Mouse (Mus musculus): ENCODE measurements at regions not wholly inside any gene's neighbourhood (a gene's known extent, or its start where the extent isn't known, plus 50 kb on each side); places are given as distances from the start of the nearest gene placed in this dataset.
A peak's percentile ranks its signal among the peaks of the same experiment; 100 is the strongest.

GRCm38 (mm10) chr12:32291962-32292748 is 83.7 kb upstream of the Pik3cg start:
- ATAC-seq: peak; percentile 93
- H3K27me3 ChIP-seq (ENCODE audit: insufficient read depth, low read length): no peaks in the 10 kb centered on the region
- peak; percentile 88 for TF ChIP-seq CTCF (IDR thresholded peaks at IDR 0.05; ENCODE audit: low read depth)
- no peaks in the 10 kb centered on the region for H3K36me3 ChIP-seq (ENCODE audit: insufficient read depth, low read length)
- H3K4me1 ChIP-seq (ENCODE audit: insufficient read depth, low read length): no peaks in the 10 kb centered on the region
- peak overlapping the region; percentile 29 for H3K4me3 ChIP-seq (ENCODE audit: low read length)
- 27% methylated on average over 18 of the region's 18 CpGs for WGBS
- peak overlapping the region; percentile 57 for H3K4me2 ChIP-seq (ENCODE audit: low read depth, low read length)
- no peak overlapping the region for H3K27ac ChIP-seq
- DNase-seq (ENCODE audit: low spot score): peak; percentile 90
- H3K9me3 ChIP-seq (ENCODE audit: low read length): no peaks in the 10 kb centered on the region
- H3K9ac ChIP-seq (replicated peaks; ENCODE audit: low read length): peak overlapping the region; percentile 38; the same call in 1 of the 2 replicates

DNA sequence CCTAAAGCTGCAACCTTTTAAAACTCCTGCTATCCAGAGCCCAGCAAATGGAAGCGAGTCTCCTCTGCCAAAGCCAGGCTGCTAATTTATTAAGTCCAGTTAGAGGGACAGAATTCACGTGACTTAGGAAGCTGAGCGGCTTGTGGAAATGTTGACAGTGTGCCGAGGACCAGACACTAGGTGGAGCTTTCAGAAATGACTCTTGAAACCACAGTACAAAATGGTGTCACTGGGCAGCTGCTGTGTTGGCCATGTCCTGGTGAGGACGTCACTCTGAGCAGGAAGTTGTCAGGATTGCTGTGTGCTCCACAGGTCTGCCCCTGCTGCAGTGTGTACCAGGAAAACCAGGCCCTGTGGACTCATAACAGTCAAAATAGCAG is 84.3 kb upstream of the Pik3cg start:
- Histone ChIP-seq H3K36me3 (ENCODE audit: insufficient read depth, low read length) (no peaks in the 10 kb centered on the region), H3K9me3 (ENCODE audit: low read length) (no peaks in the 10 kb centered on the region), H3K27ac (no peak overlapping the region), H3K4me2 (ENCODE audit: low read depth, low read length) (no peak overlapping the region), H3K9ac (replicated peaks; ENCODE audit: low read length) (no peak overlapping the region), H3K4me3 (ENCODE audit: low read length) (no peak overlapping the region), H3K27me3 (ENCODE audit: insufficient read depth, low read length) (no peaks in the 10 kb centered on the region), H3K4me1 (ENCODE audit: insufficient read depth, low read length) (no peaks in the 10 kb centered on the region)
- ATAC-seq: 0 out of 2 replicates have a peak, but pooled peaks have one; percentile 22
- 69% methylated on average over 5 of the region's 5 CpGs for WGBS
- 0 out of 2 replicates have a peak, but pooled peaks have one; percentile 26 for TF ChIP-seq CTCF (IDR thresholded peaks at IDR 0.05; ENCODE audit: low read depth)
- DNase-seq (ENCODE audit: low spot score): no peak

DNA sequence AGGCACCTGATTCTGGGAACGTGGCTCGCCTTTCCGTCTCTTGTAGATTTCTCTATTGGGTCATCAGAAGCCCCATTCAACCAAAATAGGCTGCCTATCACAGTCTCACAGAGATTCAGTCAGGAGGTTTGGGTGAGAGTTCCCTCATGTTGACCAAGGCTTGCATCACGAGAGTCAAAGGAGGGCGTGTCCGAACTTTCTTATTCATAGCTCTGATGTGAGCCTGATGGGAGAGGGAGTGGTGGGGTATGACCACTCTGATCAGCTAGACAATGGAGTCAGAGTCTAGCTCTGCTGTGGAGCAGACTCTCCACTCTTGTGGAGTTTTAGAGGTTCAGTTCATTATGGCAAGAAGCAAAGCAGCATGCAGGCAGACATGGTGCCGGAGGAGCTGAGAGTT is 81.1 kb upstream of the Ccdc71l start:
- 96% methylated on average over 7 of the region's 7 CpGs for WGBS

GRCm38 (mm10) chr12:32299714-32300113 is 78.8 kb upstream of the Ccdc71l start:
- Histone ChIP-seq H3K27ac (no peak overlapping the region), H3K27me3 (ENCODE audit: insufficient read depth, low read length) (no peaks in the 10 kb centered on the region), H3K9ac (replicated peaks; ENCODE audit: low read length) (no peak overlapping the region), H3K4me3 (ENCODE audit: low read length) (no peak overlapping the region), H3K4me2 (ENCODE audit: low read depth, low read length) (no peak overlapping the region), H3K36me3 (ENCODE audit: insufficient read depth, low read length) (no peaks in the 10 kb centered on the region), H3K4me1 (ENCODE audit: insufficient read depth, low read length) (no peaks in the 10 kb centered on the region), H3K9me3 (ENCODE audit: low read length) (no peaks in the 10 kb centered on the region)
- TF ChIP-seq CTCF (IDR thresholded peaks at IDR 0.05; ENCODE audit: low read depth): no peak
- ATAC-seq: no peak
- no peak for DNase-seq (ENCODE audit: low spot score)
- 81% methylated on average over 2 of the region's 2 CpGs for WGBS

More for the DNA sequence above, 81.1 kb upstream of the Ccdc71l start:
- H3K9me3 ChIP-seq (ENCODE audit: low read length): no peaks in the 10 kb centered on the region
- H3K9ac ChIP-seq (replicated peaks; ENCODE audit: low read length): no peak overlapping the region
- H3K27ac ChIP-seq: no peak overlapping the region
- no peak for TF ChIP-seq CTCF (IDR thresholded peaks at IDR 0.05; ENCODE audit: low read depth)
- H3K27me3 ChIP-seq (ENCODE audit: insufficient read depth, low read length): no peaks in the 10 kb centered on the region
- no peak overlapping the region for H3K4me3 ChIP-seq (ENCODE audit: low read length)
- no peak overlapping the region for H3K4me2 ChIP-seq (ENCODE audit: low read depth, low read length)
- H3K36me3 ChIP-seq (ENCODE audit: insufficient read depth, low read length): no peaks in the 10 kb centered on the region
- ATAC-seq (no peak), DNase-seq (ENCODE audit: low spot score) (no peak)
- no peaks in the 10 kb centered on the region for H3K4me1 ChIP-seq (ENCODE audit: insufficient read depth, low read length)

DNA sequence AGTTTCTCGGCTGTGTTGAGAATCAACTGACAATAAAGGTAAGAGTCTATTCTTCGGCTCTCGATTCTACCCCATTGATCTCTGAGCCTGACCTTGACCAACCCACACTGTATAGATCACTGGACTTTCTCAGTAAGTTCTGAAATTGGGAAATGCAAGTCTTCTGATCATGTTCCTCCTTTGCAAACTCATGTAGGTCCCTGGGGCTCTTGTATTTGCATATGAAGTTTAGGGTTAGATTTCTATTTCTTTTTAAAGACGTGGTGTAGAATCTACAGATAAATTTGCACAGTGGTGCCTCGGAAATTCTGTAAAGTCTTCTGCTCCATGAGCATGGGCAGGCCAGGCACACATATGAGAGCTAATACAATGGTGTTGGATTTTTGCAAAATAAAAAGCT is 72.8 kb upstream of the Ccdc71l start:
- WGBS: 91% methylated on average over 5 of the region's 5 CpGs
- Histone ChIP-seq H3K36me3 (ENCODE audit: insufficient read depth, low read length) (no peaks in the 10 kb centered on the region), H3K27me3 (ENCODE audit: insufficient read depth, low read length) (no peaks in the 10 kb centered on the region), H3K4me3 (ENCODE audit: low read length) (no peak overlapping the region), H3K27ac (no peak overlapping the region), H3K4me2 (ENCODE audit: low read depth, low read length) (no peak overlapping the region), H3K9ac (replicated peaks; ENCODE audit: low read length) (no peak overlapping the region), H3K9me3 (ENCODE audit: low read length) (no peaks in the 10 kb centered on the region), H3K4me1 (ENCODE audit: insufficient read depth, low read length) (no peaks in the 10 kb centered on the region)
- no peak for TF ChIP-seq CTCF (IDR thresholded peaks at IDR 0.05; ENCODE audit: low read depth)
- DNase-seq (ENCODE audit: low spot score) (no peak), ATAC-seq (no peak)

GRCm38 (mm10) chr12:32306326-32306725 is 72.2 kb upstream of the Ccdc71l start:
- Histone ChIP-seq H3K27me3 (ENCODE audit: insufficient read depth, low read length) (no peaks in the 10 kb centered on the region), H3K36me3 (ENCODE audit: insufficient read depth, low read length) (no peaks in the 10 kb centered on the region), H3K4me2 (ENCODE audit: low read depth, low read length) (no peak overlapping the region), H3K9me3 (ENCODE audit: low read length) (no peaks in the 10 kb centered on the region), H3K27ac (no peak overlapping the region), H3K4me3 (ENCODE audit: low read length) (no peak overlapping the region), H3K9ac (replicated peaks; ENCODE audit: low read length) (no peak overlapping the region), H3K4me1 (ENCODE audit: insufficient read depth, low read length) (no peaks in the 10 kb centered on the region)
- no peak for ATAC-seq
- no peak for TF ChIP-seq CTCF (IDR thresholded peaks at IDR 0.05; ENCODE audit: low read depth)
- DNase-seq (ENCODE audit: low spot score): no peak
- WGBS: 92% methylated on average over 4 of the region's 4 CpGs
